Mouse (Mus musculus) layer of hippocampus, adult 8-10 months (tissue): ENCODE data around the gene 1700021F07Rik. TPM values are rescaled to one million over a fixed set of nuclear protein-coding genes. Genes with fewer than 3 reads are reported as not detected.

Source experiments
- DNase-seq, 2 experiments: peaks; one replicate each; pipeline ENCODE4 v3.0.0; 2022; ENCODE audit warnings: low spot score in 2 of 2
- total RNA-seq, 4 experiments: library from RNA; stranded (reverse); gene quantifications; 2 replicates each; pipeline ENCODE4 v1.2.4; 2022

The 1700021F07Rik gene
- total RNA-seq, 4 experiments from 2014 or later: not detected

DNA sequence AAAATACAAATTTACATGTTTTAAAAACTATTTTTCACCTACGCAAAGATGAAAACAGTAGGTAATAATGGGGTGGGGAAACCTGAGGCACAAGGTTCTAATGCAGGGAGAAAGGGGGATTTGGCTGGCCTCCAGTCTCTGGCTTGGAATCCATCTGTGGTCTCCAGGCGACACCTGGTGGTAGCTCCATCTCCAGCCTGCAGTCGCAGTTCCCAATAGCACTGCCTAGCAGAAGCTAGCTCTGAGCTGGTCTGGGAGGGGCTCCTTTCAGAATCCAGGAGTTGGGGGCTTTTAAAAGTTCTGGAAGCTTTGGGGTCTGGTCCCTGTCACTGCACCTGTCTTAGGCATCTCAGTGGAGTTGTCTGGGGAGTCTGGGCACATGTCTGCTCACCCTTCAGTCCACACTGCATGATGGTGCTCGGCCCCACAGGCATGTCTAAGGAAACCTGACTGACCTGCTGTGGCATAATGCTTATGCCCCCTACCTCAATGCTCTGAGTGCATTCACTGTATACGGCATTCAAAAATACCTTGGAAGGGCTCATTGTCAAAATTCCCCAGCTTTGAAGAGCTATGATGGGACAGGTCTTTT lies 39.6 kb downstream of the 1700021F07Rik start:
- DNase-seq: peak; percentile 38 to 73

DNA sequence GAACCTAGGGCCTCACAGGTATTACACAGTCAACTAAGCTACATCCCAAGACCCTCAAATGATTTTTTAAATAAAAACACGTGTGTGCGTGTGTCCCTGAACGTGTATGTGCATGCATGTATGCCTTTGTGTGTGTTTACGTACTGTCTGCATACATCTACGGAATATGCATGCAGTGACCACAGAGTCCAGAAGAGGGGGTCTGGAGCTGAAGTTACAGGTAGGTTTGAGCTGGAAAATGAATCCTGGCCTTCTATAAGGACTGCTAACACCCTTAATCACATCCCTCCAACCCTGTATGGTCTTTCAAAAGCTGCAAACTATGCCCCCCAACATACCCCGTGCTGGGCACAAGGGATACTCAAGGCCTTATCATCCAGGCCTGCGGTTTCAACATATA lies 41.0 kb downstream of the 1700021F07Rik start:
- DNase-seq: peak in 1 of 2 experiments; percentile 15

DNA sequence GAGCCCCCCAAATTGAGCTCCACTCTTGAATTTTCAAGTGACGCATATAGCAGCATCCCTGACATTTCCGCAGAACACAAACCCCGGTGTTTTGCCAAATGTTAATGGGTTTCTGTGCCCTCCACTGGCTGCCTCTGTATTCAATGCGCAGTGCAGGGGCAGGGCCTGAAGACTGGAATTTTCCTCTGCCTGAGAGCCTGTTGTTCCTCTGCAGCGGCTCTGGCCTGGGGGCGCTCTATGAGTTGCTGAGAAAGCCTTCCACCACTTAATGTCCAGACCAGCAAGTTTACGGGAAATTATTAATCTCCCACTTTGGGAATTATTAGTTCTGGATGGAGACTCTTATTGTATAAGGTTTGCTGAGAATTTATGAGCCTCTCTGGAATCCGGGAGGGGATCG lies 41.8 kb downstream of the 1700021F07Rik start:
- no peak for DNase-seq

Other genes starting within 250 kb of the 1700021F07Rik start
- 10 to 100 TPM; 15.0 to 37.8 (median 25.3) TPM for gene Pmepa1, start 246.1 kb upstream of the 1700021F07Rik start, total RNA-seq
- not detected for gene Ankrd60, start 55.8 kb downstream of the 1700021F07Rik start, total RNA-seq
- gene Rab22a, start 137.2 kb downstream of the 1700021F07Rik start, total RNA-seq: 10 to 100 TPM; 23.9 to 31.0 (median 26.3) TPM
- gene 1700010B08Rik, start 196.8 kb downstream of the 1700021F07Rik start, total RNA-seq: not detected
- gene Vapb, start 214.9 kb downstream of the 1700021F07Rik start, total RNA-seq: 100 to 1,000 TPM; 111 to 134 (median 121) TPM